Mouse (Mus musculus) layer of hippocampus, postnatal 36 days (tissue): Measurements from ENCODE around the gene Zfp410. TPM values are rescaled to one million over a fixed set of nuclear protein-coding genes. Genes with fewer than 3 reads are reported as not detected.

Experiments
- DNase-seq, 2 experiments: peaks; one replicate each; pipeline ENCODE4 v3.0.0; 2022
- total RNA-seq, 2 experiments: library from RNA; stranded (reverse); gene quantifications; 2 replicates each; pipeline ENCODE4 v1.2.3; 2021

Gene Zfp410
- total RNA-seq, 2 experiments from 2014 or later, result 38.5 to 42.4 TPM

GRCm38 (mm10) chr12:84361555-84362489 lies 45.2 kb downstream of the Zfp410 start, which contains the start of the genes Coq6 and Fam161b:
TSS of gene Coq6 (plus strand) at chr12:84361657.
TSS of gene Fam161b (minus strand) at chr12:84361833.
- peak; percentile 91 for DNase-seq

GRCm38 (mm10) chr12:84362872-84363271 lies 46.2 kb downstream of the Zfp410 start:
- DNase-seq, result no peak

- DNase-seq, result no peak
Measured at GRCm38 (mm10) chr12:84364291-84364690, 47.6 kb downstream of the Zfp410 start.

GRCm38 (mm10) chr12:84365137-84365536 lies 48.5 kb downstream of the Zfp410 start:
- DNase-seq, result no peak

- DNase-seq, result no peak
Measured at GRCm38 (mm10) chr12:84366971-84367370, 50.3 kb downstream of the Zfp410 start.

- DNase-seq, result no peak
Measured at GRCm38 (mm10) chr12:84371647-84372046, 55.0 kb downstream of the Zfp410 start.

GRCm38 (mm10) chr12:84373831-84374481 lies 57.3 kb downstream of the Zfp410 start:
- DNase-seq, result no peak

- DNase-seq, result no peak
Measured at GRCm38 (mm10) chr12:84382369-84382768, 65.7 kb downstream of the Zfp410 start.

- DNase-seq, result no peak
Measured at GRCm38 (mm10) chr12:84384644-84385081, 68.0 kb downstream of the Zfp410 start.

GRCm38 (mm10) chr12:84385408-84385807 lies 68.8 kb downstream of the Zfp410 start:
- DNase-seq, result no peak

- no peak for DNase-seq
Measured at GRCm38 (mm10) chr12:84388097-84388496, 71.4 kb downstream of the Zfp410 start.

- DNase-seq, result no peak
Measured at GRCm38 (mm10) chr12:84388774-84389400, 72.2 kb downstream of the Zfp410 start.

- no peak for DNase-seq
Measured at GRCm38 (mm10) chr12:84390336-84390735, 73.7 kb downstream of the Zfp410 start.

- DNase-seq, result no peak
Measured at GRCm38 (mm10) chr12:84392681-84393080, 76.0 kb downstream of the Zfp410 start.

Other genes starting within 250 kb of the Zfp410 start
- 1 to 10 TPM; 7.9 to 9.1 TPM for gene Acot5, start 247.5 kb upstream of the Zfp410 start, total RNA-seq
- gene Acot6, start 216.2 kb upstream of the Zfp410 start, total RNA-seq, result 1 to 10 TPM; 4.6 to 5.0 TPM
- 100 to 1,000 TPM; 104 to 112 TPM for gene Dnal1, start 202.5 kb upstream of the Zfp410 start, total RNA-seq
- gene Pnma1, start 168.4 kb upstream of the Zfp410 start, total RNA-seq, result 1 to 10 TPM; 2.3 to 2.8 TPM
- 10 to 100 TPM; 21.0 to 24.1 TPM for gene Elmsan1, start 98.0 kb upstream of the Zfp410 start, total RNA-seq
- gene Ptgr2, start 31.6 kb upstream of the Zfp410 start, total RNA-seq, result 10 to 100 TPM; 38.2 to 40.3 TPM
- gene Coq6, start 44.8 kb downstream of the Zfp410 start, total RNA-seq, result 10 to 100 TPM; 24.6 to 25.3 TPM
- 10 to 100 TPM; 11.1 to 12.1 TPM for gene Fam161b, start 45.0 kb downstream of the Zfp410 start, total RNA-seq
- gene Entpd5, start 92.2 kb downstream of the Zfp410 start, total RNA-seq, result 10 to 100 TPM; 22.9 to 25.2 TPM
- 10 to 100 TPM; 12.4 to 12.5 TPM for gene Bbof1, start 92.2 kb downstream of the Zfp410 start, total RNA-seq
- gene Rnf113a2, start 100.3 kb downstream of the Zfp410 start, total RNA-seq, result 10 to 100 TPM; 13.9 to 14.9 TPM
- 10 to 100 TPM; 45.7 to 45.8 TPM for gene Aldh6a1, start 134.2 kb downstream of the Zfp410 start, total RNA-seq
- gene Lin52, start 134.6 kb downstream of the Zfp410 start, total RNA-seq, result 10 to 100 TPM; 22.6 to 24.1 TPM